Mouse (Mus musculus) kidney, adult 2 months (tissue): ENCODE measurements around the gene Adamtsl3. TPM values are rescaled to one million over a fixed set of nuclear protein-coding genes. Genes with fewer than 3 reads are reported as not detected.
A peak's percentile ranks its signal among the peaks of the same experiment; 100 is the strongest.

ENCODE experiments used
- DNase-seq: peaks from one replicate; pipeline ENCODE4 v3.0.0; 2021
- H3K27ac ChIP-seq: fragments of 200-500 bp; 2 replicates; pipeline ENCODE4 v1.5.1; 2012; ENCODE audit warnings: low read depth, low read length, control low read depth, inconsistent platforms; ENCODE audit not compliant: insufficient read depth
- H3K27me3 ChIP-seq: fragments of 200-500 bp; replicated peaks from 2 replicates; pipeline ENCODE4 v1.6.1; 2012; ENCODE audit warnings: mild to moderate bottlenecking, moderate library complexity, low read length, inconsistent platforms; ENCODE audit not compliant: control insufficient read depth, insufficient read depth
- H3K36me3 ChIP-seq: fragments of 200-500 bp; 2 replicates; pipeline ENCODE4 v1.6.1; 2012; ENCODE audit warnings: mild to moderate bottlenecking, moderate library complexity, low read length, inconsistent platforms; ENCODE audit not compliant: control insufficient read depth, insufficient read depth
- H3K4me1 ChIP-seq: fragments of 200-500 bp; 2 replicates; pipeline ENCODE4 v1.6.1; 2011; ENCODE audit warnings: low read length; ENCODE audit not compliant: control insufficient read depth, insufficient read depth
- H3K4me3 ChIP-seq: fragments of 200-500 bp; 2 replicates; pipeline ENCODE4 v1.5.1; 2011; ENCODE audit warnings: mild to moderate bottlenecking, low read depth, low read length, control low read depth; ENCODE audit not compliant: insufficient read depth
- CTCF ChIP-seq: fragments of 200-500 bp; conservative IDR thresholded peaks from 2 replicates; pipeline ENCODE4 v1.5.1; 2011; ENCODE audit warnings: low read depth, mild to moderate bottlenecking, control low read depth, low read length, moderate library complexity, mixed read lengths; ENCODE audit not compliant: insufficient read depth, insufficient read length
- POLR2A ChIP-seq: fragments of 200-500 bp; IDR thresholded peaks from one replicate; pipeline ENCODE4 v1.6.1; 2011; ENCODE audit warnings: low read depth, low read length, control low read depth
- WGBS: fragments of 180-500 bp; shearing (Covaris S2); methylation state at CpG from one replicate; pipeline ENCODE4 v1.1.7; 2018; 5-methylcytosine and 5-hydroxymethylcytosine counted together
- polyA plus RNA-seq: library from polyadenylated mRNA; depleted of rRNA; stranded (reverse); fragments of >200 nt; gene quantifications from 2 replicates; pipeline ENCODE4 v1.2.3, GENCODE M21; 2012; rRNA removed

Adamtsl3 gene
- 0.41 and 0.45 TPM in 2 replicates for polyA plus RNA-seq

- 1% methylated on average over 95 of the region's 95 CpGs for WGBS
- peak; percentile 61 for DNase-seq
- no peak within 1 kb of the TSS for H3K4me3 ChIP-seq
- no peaks in the 10 kb centered on the region for H3K4me1 ChIP-seq
- H3K27me3 ChIP-seq = no peaks in the 10 kb centered on the region
- H3K36me3 ChIP-seq = no peaks in the 10 kb centered on the region
- no peak for TF ChIP-seq POLR2A
- TF ChIP-seq CTCF = no peak
- no peak within 1 kb of the TSS for H3K27ac ChIP-seq
Observed at GRCm38 (mm10) chr7:82335211-82336121, at the start of gene Adamtsl3. TSS of gene Adamtsl3 (plus strand) at chr7:82335694.

- WGBS = 93% methylated on average over 2 of the region's 2 CpGs
- Histone ChIP-seq H3K36me3 (no peaks in the 10 kb centered on the region), H3K27ac (no peak overlapping the region), H3K4me3 (no peak overlapping the region), H3K27me3 (no peaks in the 10 kb centered on the region), H3K4me1 (no peaks in the 10 kb centered on the region)
- DNase-seq = no peak
- TF ChIP-seq CTCF = peak; percentile 17; the same call in 1 of the 2 replicates
- no peak for TF ChIP-seq POLR2A
Observed at GRCm38 (mm10) chr7:82287242-82287641, 48.3 kb upstream of the Adamtsl3 start.

GRCm38 (mm10) chr7:82293441-82293840 lies 42.1 kb upstream of the Adamtsl3 start:
- no peak for DNase-seq
- H3K4me1 ChIP-seq = no peaks in the 10 kb centered on the region
- TF ChIP-seq CTCF (no peak), POLR2A (no peak)
- H3K27ac ChIP-seq = no peak overlapping the region
- 64% methylated on average over 7 of the region's 7 CpGs for WGBS
- H3K27me3 ChIP-seq = no peaks in the 10 kb centered on the region
- no peaks in the 10 kb centered on the region for H3K36me3 ChIP-seq
- no peak overlapping the region for H3K4me3 ChIP-seq

- DNase-seq = no peak
- TF ChIP-seq POLR2A (no peak), CTCF (no peak)
- H3K27me3 ChIP-seq = no peaks in the 10 kb centered on the region
- H3K4me3 ChIP-seq = no peak overlapping the region
- H3K27ac ChIP-seq = no peak overlapping the region
- 84% methylated on average over 10 of the region's 10 CpGs for WGBS
- no peaks in the 10 kb centered on the region for H3K36me3 ChIP-seq
- H3K4me1 ChIP-seq = no peaks in the 10 kb centered on the region
Observed at GRCm38 (mm10) chr7:82294083-82294482, 41.4 kb upstream of the Adamtsl3 start.

- no peak for TF ChIP-seq POLR2A
- TF ChIP-seq CTCF = no peak
- DNase-seq = no peak
- Histone ChIP-seq H3K27ac (no peak overlapping the region), H3K27me3 (no peaks in the 10 kb centered on the region), H3K4me1 (no peaks in the 10 kb centered on the region), H3K36me3 (no peaks in the 10 kb centered on the region), H3K4me3 (no peak overlapping the region)
- WGBS = 78% methylated on average over 2 of the region's 2 CpGs
Observed at GRCm38 (mm10) chr7:82294611-82295010, 40.9 kb upstream of the Adamtsl3 start.

GRCm38 (mm10) chr7:82308398-82308797 lies 27.1 kb upstream of the Adamtsl3 start:
- WGBS = 73% methylated on average over 4 of the region's 4 CpGs
- Histone ChIP-seq H3K4me3 (no peak overlapping the region), H3K4me1 (no peaks in the 10 kb centered on the region), H3K27me3 (no peaks in the 10 kb centered on the region), H3K36me3 (no peaks in the 10 kb centered on the region), H3K27ac (no peak overlapping the region)
- no peak for TF ChIP-seq CTCF
- no peak for TF ChIP-seq POLR2A
- DNase-seq = no peak

GRCm38 (mm10) chr7:82318515-82318914 lies 17.0 kb upstream of the Adamtsl3 start:
- WGBS = 62% methylated on average over 12 of the region's 12 CpGs
- H3K36me3 ChIP-seq = no peaks in the 10 kb centered on the region

More at GRCm38 (mm10) chr7:82318515-82318914, 17.0 kb upstream of the Adamtsl3 start:
- Histone ChIP-seq H3K4me3 (no peak overlapping the region), H3K27ac (no peak overlapping the region), H3K4me1 (no peaks in the 10 kb centered on the region), H3K27me3 (no peaks in the 10 kb centered on the region)
- no peak for TF ChIP-seq CTCF
- TF ChIP-seq POLR2A = no peak
- no peak for DNase-seq
